Mouse (Mus musculus) hindbrain, embryonic 10.5 days (tissue): ENCODE measurements at regions not wholly inside any gene's neighbourhood (a gene's known extent, or its start where the extent isn't known, plus 50 kb on each side); places are given as distances from the start of the nearest gene placed in this dataset.
"Not testable (repeated sequence)": the region's sequence is repeated elsewhere in the genome, so short reads cannot be mapped to it uniquely, and the experiment has no call there.

Experiments used
- DNase-seq: peaks from one replicate; pipeline ENCODE4 v3.0.0-alpha.2; 2017; ENCODE audit warnings: low spot score
- H3K27ac ChIP-seq: fragments of 300-500 bp; sonication (generic); 2 replicates; pipeline ENCODE4 v1.5.1; 2016; ENCODE audit warnings: mild to moderate bottlenecking, moderate library complexity
- H3K27me3 ChIP-seq: fragments of 300-500 bp; sonication (generic); 2 replicates; pipeline ENCODE4 v1.6.1; 2016; ENCODE audit warnings: mild to moderate bottlenecking; ENCODE audit not compliant: poor library complexity, insufficient read depth, severe bottlenecking
- H3K36me3 ChIP-seq: fragments of 300-500 bp; sonication (generic); 2 replicates; pipeline ENCODE4 v1.6.1; 2016; ENCODE audit warnings: mild to moderate bottlenecking, moderate library complexity
- H3K4me1 ChIP-seq: fragments of 300-500 bp; sonication (generic); replicated peaks from 2 replicates; pipeline ENCODE4 v1.6.1; 2016; ENCODE audit warnings: mild to moderate bottlenecking
- H3K4me3 ChIP-seq: fragments of 300-500 bp; sonication (generic); 2 replicates; pipeline ENCODE4 v1.5.1; 2016; ENCODE audit warnings: mild to moderate bottlenecking, moderate library complexity
- H3K9me3 ChIP-seq: fragments of 300-500 bp; sonication (generic); 2 replicates; pipeline ENCODE4 v1.6.1; 2016; ENCODE audit warnings: mild to moderate bottlenecking, moderate library complexity
- WGBS: fragments of 180-500 bp; shearing (Covaris S2); methylation state at CpG from one replicate; pipeline ENCODE4 v1.1.7; 2016; 5-methylcytosine and 5-hydroxymethylcytosine counted together

DNA sequence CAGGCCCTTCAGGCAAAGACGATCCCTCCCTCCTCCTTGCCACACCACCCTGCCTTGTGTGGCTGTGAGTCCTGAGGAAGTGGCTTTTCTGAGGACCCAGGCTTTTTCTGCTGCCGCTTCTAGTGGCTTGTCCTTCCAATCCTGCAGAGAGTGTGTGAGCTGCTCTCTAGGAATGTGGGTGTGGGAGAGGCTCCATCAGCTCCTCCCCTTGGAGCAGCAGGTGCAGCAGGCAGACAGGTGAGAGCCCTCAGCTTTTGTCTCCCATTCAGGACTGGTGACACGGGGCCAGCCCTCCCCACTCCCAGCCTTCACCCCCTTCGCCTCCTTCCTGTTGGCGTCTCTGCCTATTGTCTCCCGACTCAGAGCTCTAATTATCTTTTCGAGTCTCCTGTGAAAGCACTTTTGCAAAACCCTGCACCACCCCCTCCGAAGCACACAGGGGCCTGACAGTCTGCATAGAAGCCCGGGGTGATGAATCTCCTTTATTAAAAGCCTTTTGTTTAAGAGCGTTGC is 150.8 kb upstream of the A430005L14Rik start:
- Histone ChIP-seq H3K9me3 (no peaks in the 10 kb centered on the region), H3K4me1 (peaks cover 48% of the 10 kb centered on the region), H3K36me3 (no peaks in the 10 kb centered on the region), H3K27me3 (peaks cover 27% of the 10 kb centered on the region), H3K27ac (peak overlapping the region; percentile 82), H3K4me3 (peak overlapping the region; percentile 43)
- WGBS, result 5% methylated on average over 10 of the region's 10 CpGs
- peak; percentile 51 for DNase-seq

DNA sequence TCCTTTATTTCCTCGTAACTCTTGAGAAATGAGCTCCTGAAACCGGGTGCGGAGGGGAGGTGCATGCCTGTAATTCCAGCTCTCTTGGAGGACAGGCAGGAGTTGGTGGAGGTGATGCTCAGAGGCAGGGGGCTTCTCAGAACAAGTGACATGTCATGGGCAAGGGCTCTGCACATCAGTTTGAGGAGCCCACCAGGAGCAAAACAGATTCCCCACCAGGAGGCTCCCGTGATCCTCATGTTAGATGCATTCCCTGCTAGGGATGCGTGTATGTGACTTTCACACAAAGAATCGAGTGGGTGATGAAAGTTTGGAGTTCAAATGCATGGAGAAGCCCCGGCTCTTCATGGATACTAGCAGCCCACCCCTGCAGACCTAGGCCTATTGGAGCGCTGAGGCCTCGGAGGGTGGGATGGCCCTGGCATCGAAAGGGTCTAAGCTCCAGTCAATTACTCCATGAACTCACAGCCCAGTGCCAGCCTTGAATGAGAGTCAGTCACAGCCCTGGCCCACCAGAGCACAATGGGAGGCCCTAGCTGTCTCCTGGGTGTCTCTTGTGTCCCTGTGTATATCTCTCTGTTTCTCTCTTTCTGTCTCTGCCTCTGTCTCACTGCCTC is 150.1 kb upstream of the A430005L14Rik start:
- peak overlapping the region; percentile 82 for H3K27ac ChIP-seq

GRCm38 (mm10) chr4:153812866-153813265 is 144.2 kb upstream of the A430005L14Rik start:
- WGBS, result 93% methylated on average over 9 of the region's 9 CpGs
- no peak overlapping the region for H3K27ac ChIP-seq
- H3K27me3 ChIP-seq, result 0 out of 2 replicates have a peak, but pooled peaks cover 4% of the 10 kb centered on the region
- H3K36me3 ChIP-seq, result no peaks in the 10 kb centered on the region
- no peak for DNase-seq
- H3K4me3 ChIP-seq, result no peak overlapping the region
- H3K4me1 ChIP-seq, result peaks cover 27% of the 10 kb centered on the region; the same call in 1 of the 2 replicates
- H3K9me3 ChIP-seq, result 0 out of 2 replicates have a peak, but pooled peaks cover 6% of the 10 kb centered on the region

More for the DNA sequence above, 150.1 kb upstream of the A430005L14Rik start:
- no peaks in the 10 kb centered on the region for H3K36me3 ChIP-seq
- peaks cover 27% of the 10 kb centered on the region for H3K27me3 ChIP-seq
- DNase-seq, result peak; percentile 55
- 22% methylated on average over 10 of the region's 10 CpGs for WGBS
- peak overlapping the region; percentile 43; the same call in 1 of the 2 replicates for H3K4me3 ChIP-seq
- peaks cover 46% of the 10 kb centered on the region for H3K4me1 ChIP-seq
- H3K9me3 ChIP-seq, result 0 out of 2 replicates have a peak, but pooled peaks cover 2% of the 10 kb centered on the region

DNA sequence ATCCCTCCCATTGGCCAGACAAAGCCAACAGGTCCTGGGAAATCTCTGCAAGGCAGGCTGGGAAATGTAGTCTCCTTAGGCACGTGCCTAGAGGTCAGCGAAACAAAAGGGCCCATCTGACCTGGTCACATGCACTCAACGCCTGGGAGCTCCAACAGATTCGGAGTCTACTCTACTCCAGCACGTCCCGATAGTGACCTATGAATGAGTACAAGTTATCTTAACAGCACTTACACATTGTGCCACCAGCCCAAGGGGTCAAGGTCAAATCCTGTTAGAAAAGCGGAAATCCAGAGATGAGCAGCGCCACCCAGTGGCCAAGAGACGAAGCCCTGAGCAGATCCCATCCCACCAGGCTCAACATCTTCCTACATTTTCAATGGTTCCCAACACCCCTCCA is 129.1 kb upstream of the A430005L14Rik start:
- Histone ChIP-seq H3K36me3 (no peaks in the 10 kb centered on the region), H3K4me3 (peak overlapping the region; percentile 26; the same call in 1 of the 2 replicates), H3K27ac (peak overlapping the region; percentile 77; the same call in 1 of the 2 replicates), H3K4me1 (0 out of 2 replicates have a peak, but pooled peaks cover 3% of the 10 kb centered on the region), H3K27me3 (no peaks in the 10 kb centered on the region), H3K9me3 (0 out of 2 replicates have a peak, but pooled peaks cover 4% of the 10 kb centered on the region)
- WGBS, result 37% methylated on average over 9 of the region's 9 CpGs
- DNase-seq, result peak; percentile 66

DNA sequence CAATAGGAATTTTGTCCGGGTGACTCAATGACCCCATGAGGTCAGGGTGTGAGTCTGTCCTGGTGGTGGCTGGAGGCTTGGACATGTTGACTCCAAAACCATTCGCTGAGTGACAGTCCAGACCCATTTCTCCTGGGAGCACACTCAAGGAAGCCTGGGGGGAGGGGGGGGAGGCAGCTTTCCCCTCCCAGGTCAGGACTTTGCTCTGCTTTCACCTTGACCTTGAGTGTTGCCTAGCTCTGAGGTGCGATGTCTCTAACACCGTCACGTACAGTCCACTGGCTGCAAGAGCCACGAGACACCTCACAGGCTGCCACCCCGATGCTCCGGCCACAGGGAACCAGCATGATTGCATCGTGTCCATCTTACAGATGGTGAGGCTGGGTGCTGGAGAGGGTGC is 127.3 kb upstream of the A430005L14Rik start:
- Histone ChIP-seq H3K4me3 (no peak overlapping the region), H3K4me1 (0 out of 2 replicates have a peak, but pooled peaks cover 3% of the 10 kb centered on the region), H3K9me3 (0 out of 2 replicates have a peak, but pooled peaks cover 4% of the 10 kb centered on the region), H3K36me3 (no peaks in the 10 kb centered on the region), H3K27ac (no peak overlapping the region), H3K27me3 (no peaks in the 10 kb centered on the region)
- 96% methylated on average over 9 of the region's 9 CpGs for WGBS
- DNase-seq, result no peak

DNA sequence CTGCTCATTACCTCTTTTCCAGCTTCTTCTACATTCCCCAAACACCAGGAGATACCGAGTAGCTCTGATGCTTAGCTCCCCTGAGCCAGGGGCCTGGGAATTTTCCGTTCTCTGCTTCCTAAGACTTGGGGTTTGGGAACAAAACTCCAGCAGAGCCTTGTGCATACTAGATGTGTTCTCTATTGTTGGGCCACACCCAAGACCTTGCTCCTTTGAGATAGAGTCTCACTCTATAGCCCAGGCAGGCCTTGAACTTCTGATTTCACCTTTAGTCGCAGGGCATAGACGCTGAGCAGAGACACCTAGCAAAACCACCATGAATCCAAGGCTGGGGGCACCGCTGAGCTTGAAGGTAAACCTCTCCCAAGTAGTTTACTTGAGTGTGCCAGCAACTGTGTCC is 126.5 kb upstream of the A430005L14Rik start:
- Histone ChIP-seq H3K36me3 (no peaks in the 10 kb centered on the region), H3K4me3 (no peak overlapping the region), H3K27ac (no peak overlapping the region), H3K4me1 (0 out of 2 replicates have a peak, but pooled peaks cover 3% of the 10 kb centered on the region), H3K27me3 (no peaks in the 10 kb centered on the region), H3K9me3 (0 out of 2 replicates have a peak, but pooled peaks cover 4% of the 10 kb centered on the region)
- no peak for DNase-seq
- WGBS, result 93% methylated on average over 5 of the region's 5 CpGs

- H3K9me3 ChIP-seq, H3K4me3 ChIP-seq, H3K27me3 ChIP-seq, H3K4me1 ChIP-seq, DNase-seq, H3K36me3 ChIP-seq, H3K27ac ChIP-seq: not testable (repeated sequence)
- 88% methylated on average over 11 of the region's 11 CpGs for WGBS
Measured at GRCm38 (mm10) chr4:153831251-153831650, 125.8 kb upstream of the A430005L14Rik start.

- Histone ChIP-seq H3K27me3 (no peaks in the 10 kb centered on the region), H3K36me3 (no peaks in the 10 kb centered on the region), H3K4me3 (no peak overlapping the region), H3K4me1 (0 out of 2 replicates have a peak, but pooled peaks cover 3% of the 10 kb centered on the region), H3K9me3 (0 out of 2 replicates have a peak, but pooled peaks cover 4% of the 10 kb centered on the region), H3K27ac (no peak overlapping the region)
- no peak for DNase-seq
- 82% methylated on average over 2 of the region's 2 CpGs for WGBS
Measured at GRCm38 (mm10) chr4:153832151-153832550, 124.9 kb upstream of the A430005L14Rik start.

- Histone ChIP-seq H3K4me3 (no peak overlapping the region), H3K36me3 (no peaks in the 10 kb centered on the region), H3K27ac (no peak overlapping the region), H3K27me3 (no peaks in the 10 kb centered on the region), H3K9me3 (no peaks in the 10 kb centered on the region), H3K4me1 (no peaks in the 10 kb centered on the region)
- 81% methylated on average over 6 of the region's 6 CpGs for WGBS
- no peak for DNase-seq
Measured at GRCm38 (mm10) chr4:153844766-153845165, 112.3 kb upstream of the A430005L14Rik start.

DNA sequence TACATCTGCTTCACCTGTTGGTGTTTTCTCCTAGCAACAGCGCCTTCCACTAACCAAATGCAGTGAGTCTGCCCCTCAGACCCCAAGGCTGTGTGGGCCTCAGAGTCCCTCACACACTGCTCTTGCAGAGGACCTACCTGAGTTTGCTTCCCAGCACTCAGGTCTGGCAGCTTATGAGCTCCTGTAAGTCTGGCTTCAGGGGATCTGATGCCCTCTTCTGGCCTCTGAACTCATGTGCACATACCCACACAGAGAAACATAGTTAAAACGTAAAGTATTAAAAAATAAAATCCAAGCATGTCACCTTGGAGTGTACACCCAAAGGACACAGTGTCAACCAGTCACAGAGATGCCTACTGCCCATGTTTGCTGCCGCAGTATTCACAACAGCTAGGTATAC is 108.8 kb upstream of the A430005L14Rik start:
- no peaks in the 10 kb centered on the region for H3K27me3 ChIP-seq
- no peaks in the 10 kb centered on the region for H3K4me1 ChIP-seq
- H3K27ac ChIP-seq, result no peak overlapping the region
- WGBS, result 67% methylated on average over 3 of the region's 3 CpGs
- DNase-seq, result no peak
- H3K36me3 ChIP-seq, result no peaks in the 10 kb centered on the region
- no peaks in the 10 kb centered on the region for H3K9me3 ChIP-seq
- no peak overlapping the region for H3K4me3 ChIP-seq

GRCm38 (mm10) chr4:153850186-153850585 is 106.9 kb upstream of the A430005L14Rik start:
- no peaks in the 10 kb centered on the region for H3K27me3 ChIP-seq
- H3K9me3 ChIP-seq, result no peaks in the 10 kb centered on the region
- no peak for DNase-seq
- no peak overlapping the region for H3K27ac ChIP-seq
- WGBS, result 76% methylated on average over 11 of the region's 11 CpGs
- H3K36me3 ChIP-seq, result no peaks in the 10 kb centered on the region
- no peak overlapping the region for H3K4me3 ChIP-seq
- peaks cover 16% of the 10 kb centered on the region for H3K4me1 ChIP-seq

DNA sequence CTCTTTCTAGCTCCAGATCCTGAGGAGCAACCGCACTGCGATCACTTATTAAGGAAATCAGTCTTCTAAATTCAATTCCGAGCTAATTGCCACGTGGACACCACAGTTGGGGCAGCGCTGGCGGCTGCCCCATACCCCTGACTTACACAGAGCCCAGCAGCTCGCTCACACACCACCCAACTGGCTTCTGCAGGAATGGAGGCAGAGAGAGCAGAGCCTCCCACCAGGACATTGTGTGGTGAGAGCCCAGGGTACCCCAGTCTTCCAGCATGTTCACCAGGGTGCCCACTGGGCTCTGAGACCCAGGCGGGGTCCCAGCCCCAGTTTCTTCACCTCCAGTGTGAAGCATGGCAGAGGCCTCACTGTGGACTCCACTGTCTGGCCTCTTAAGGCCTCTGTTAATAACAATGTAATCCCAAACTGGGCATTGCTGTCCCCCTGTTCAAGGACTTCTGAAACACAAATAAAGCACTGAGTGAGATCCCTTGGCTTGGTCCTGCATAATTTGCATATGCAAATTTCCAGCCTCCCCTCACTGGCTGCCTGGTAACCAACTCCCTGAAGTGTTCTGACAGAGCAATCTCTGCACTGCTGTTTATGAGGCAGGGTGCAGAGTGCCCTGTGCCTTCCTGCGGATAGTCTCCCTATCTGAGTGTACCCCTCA is 102.8 kb upstream of the A430005L14Rik start:
- H3K36me3 ChIP-seq, result no peaks in the 10 kb centered on the region
- no peak for DNase-seq
- no peaks in the 10 kb centered on the region for H3K9me3 ChIP-seq
- no peak overlapping the region for H3K4me3 ChIP-seq
- H3K27me3 ChIP-seq, result no peaks in the 10 kb centered on the region
- WGBS, result 68% methylated on average over 9 of the region's 9 CpGs
- peak overlapping the region; percentile 4 for H3K27ac ChIP-seq
- H3K4me1 ChIP-seq, result peaks cover 17% of the 10 kb centered on the region

GRCm38 (mm10) chr4:153854748-153855092 is 102.3 kb upstream of the A430005L14Rik start:
- Histone ChIP-seq H3K27me3 (no peaks in the 10 kb centered on the region), H3K4me3 (no peak overlapping the region), H3K36me3 (no peaks in the 10 kb centered on the region), H3K4me1 (peaks cover 18% of the 10 kb centered on the region), H3K9me3 (no peaks in the 10 kb centered on the region), H3K27ac (peak overlapping the region; percentile 4; the same call in 1 of the 2 replicates)
- WGBS, result 55% methylated on average over 4 of the region's 4 CpGs
- no peak for DNase-seq
